Mouse (Mus musculus) bone marrow, adult 2 months (tissue): ENCODE results near the gene Abi2. TPM values are rescaled to one million over a fixed set of nuclear protein-coding genes. Genes with fewer than 3 reads are reported as not detected.

Experiments used
- H3K27ac ChIP-seq: fragments of 200-500 bp; 2 replicates; pipeline ENCODE4 v1.5.1; 2012; ENCODE audit warnings: low read depth, mild to moderate bottlenecking, control low read depth, inconsistent platforms, low read length; ENCODE audit not compliant: control insufficient read depth, poor library complexity, insufficient read depth
- H3K4me1 ChIP-seq: fragments of 200-500 bp; 2 replicates; pipeline ENCODE4 v1.6.1; 2011; ENCODE audit warnings: low read length; ENCODE audit not compliant: control insufficient read depth, insufficient read depth
- H3K4me3 ChIP-seq: fragments of 200-500 bp; replicated peaks from 2 replicates; pipeline ENCODE3; 2011; ENCODE audit warnings: mild to moderate bottlenecking, low read depth, low read length, control low read depth; ENCODE audit not compliant: control insufficient read depth
- CTCF ChIP-seq: fragments of 200-500 bp; IDR thresholded peaks from 2 replicates; pipeline ENCODE4 v1.5.1; 2011; ENCODE audit warnings: low read length, control low read depth; ENCODE audit not compliant: control insufficient read depth, insufficient read depth
- POLR2A ChIP-seq: fragments of 200-500 bp; IDR thresholded peaks from 2 replicates; pipeline ENCODE4 v1.6.1; 2011; ENCODE audit warnings: low read depth, mild to moderate bottlenecking, control low read depth, low read length, borderline replicate concordance; ENCODE audit not compliant: control insufficient read depth
- WGBS: fragments of 180-500 bp; shearing (Covaris S2); methylation state at CpG from one replicate; pipeline ENCODE4 v1.1.7; 2018; 5-methylcytosine and 5-hydroxymethylcytosine counted together
- polyA plus RNA-seq: library from polyadenylated mRNA; stranded (reverse); fragments of >200 nt; gene quantifications from 2 replicates; pipeline ENCODE4 v1.2.4, GENCODE M21; 2011; ENCODE audit warnings: low replicate concordance; ENCODE audit not compliant: missing spikeins, insufficient read depth, insufficient read length

Abi2 gene
- polyA plus RNA-seq: 2.9 and 3.7 TPM in 2 replicates

DNA sequence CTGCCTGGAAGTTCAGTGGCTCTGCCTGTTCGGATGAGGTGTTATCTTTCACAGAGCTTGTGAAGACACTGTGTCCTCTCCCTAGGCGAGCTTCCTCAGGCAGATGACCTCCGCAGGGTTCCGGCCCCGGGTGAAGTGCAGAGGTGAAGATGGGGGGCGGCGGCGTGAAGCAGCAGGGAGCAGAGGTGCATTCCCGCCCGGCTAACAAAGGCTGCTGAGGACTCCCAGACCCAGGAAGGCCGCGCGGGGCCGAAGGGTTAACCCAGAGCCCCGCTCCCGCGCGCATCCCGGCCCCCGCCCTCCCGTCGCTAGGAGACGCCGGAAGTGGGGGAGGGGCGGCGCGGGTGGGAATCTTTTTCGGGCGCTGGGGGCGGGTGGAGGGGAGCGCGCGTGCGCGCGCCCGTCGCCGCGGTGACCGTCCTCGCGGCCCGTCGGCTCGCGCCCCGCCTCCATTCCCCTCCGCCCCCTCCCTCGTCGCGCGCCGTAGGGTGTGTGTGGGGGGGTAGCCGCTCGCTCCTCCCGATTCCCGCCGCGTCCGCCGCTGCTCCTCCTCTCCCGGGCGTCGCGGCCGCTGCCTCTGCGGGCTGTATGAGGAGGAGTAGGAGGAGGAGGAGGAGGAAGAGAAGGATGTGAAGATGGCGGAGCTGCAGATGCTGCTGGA is at the start of gene Abi2:
Gene Abi2, plus strand, starts transcription at position 452 of the 661 bp plus-strand sequence.
- Histone ChIP-seq H3K4me1 (no peaks in the 10 kb centered on the region), H3K4me3 (peak within 1 kb of the TSS; percentile 83), H3K27ac (peak within 1 kb of the TSS; percentile 42; the same call in 1 of the 2 replicates)
- TF ChIP-seq POLR2A (peak; percentile 22; the same call in 1 of the 2 replicates), CTCF (no peak)
- WGBS: under 1% methylated on average over 44 of the region's 69 CpGs

DNA sequence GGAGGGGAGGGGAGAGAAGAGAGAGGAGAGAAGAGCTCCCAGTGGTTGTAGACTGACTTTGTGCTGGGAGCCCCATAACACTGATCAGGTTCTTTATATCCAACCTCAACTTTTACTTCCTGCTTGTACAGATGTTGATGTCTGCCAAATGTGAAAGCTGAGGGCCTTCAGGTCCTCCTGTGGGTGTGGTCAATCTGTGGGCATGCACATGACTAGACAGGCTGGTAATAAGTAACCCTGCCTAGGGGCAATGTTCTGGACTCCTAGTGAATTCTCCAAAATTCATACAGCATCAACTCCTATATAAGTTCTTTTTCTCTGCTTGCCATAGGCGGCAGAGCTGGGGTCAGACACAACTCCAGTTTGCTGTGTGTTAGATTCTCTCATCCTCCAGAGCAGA is 47.8 kb upstream of the Abi2 start:
- TF ChIP-seq CTCF (no peak), POLR2A (no peak)
- Histone ChIP-seq H3K4me1 (no peaks in the 10 kb centered on the region), H3K27ac (no peak overlapping the region), H3K4me3 (no peak overlapping the region)
- WGBS: 93% methylated on average over 1 of the region's 1 CpGs

DNA sequence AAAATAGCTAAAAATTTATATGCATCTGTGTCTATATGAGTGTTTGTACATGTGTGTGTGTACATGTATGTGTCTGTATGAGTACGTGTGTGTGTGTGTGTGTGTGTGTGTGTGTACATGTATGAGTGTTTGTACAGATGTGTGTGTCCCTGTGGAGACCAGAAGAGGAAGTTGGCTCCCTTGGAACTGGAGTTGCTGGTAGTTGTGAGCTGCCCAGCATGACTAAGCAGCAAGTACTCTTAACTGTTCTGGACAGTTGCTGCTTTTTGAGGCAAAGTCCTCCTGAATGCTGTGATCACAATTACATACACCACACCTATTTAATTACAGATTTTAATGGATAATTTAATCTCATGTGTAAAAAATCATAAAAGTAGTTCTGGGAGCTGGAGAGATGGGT is 32.9 kb upstream of the Abi2 start:
- TF ChIP-seq POLR2A (no peak), CTCF (no peak)
- WGBS: 83% methylated on average over 1 of the region's 1 CpGs
- H3K4me3 ChIP-seq: no peak overlapping the region
- H3K4me1 ChIP-seq: no peaks in the 10 kb centered on the region
- no peak overlapping the region for H3K27ac ChIP-seq

DNA sequence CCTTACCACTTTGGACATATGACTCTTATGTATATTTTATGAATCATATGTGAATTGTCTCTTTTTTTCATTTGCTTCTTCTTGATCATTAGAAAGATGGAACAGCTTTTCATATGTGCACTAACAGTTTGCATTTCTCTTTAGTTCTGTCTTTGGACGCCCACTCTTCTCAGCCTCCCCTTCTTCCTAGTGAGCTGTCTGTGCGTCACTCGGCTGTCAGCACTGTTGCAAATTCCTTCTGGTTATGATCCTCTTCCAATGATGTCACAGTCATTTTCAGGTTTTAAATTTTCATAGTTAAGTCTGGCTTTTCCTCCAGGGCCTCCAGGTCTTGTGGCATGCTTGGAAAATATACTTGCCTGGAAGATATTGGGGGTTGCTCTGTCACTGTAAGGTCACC is 27.5 kb upstream of the Abi2 start:
- H3K27ac ChIP-seq: no peak overlapping the region
- WGBS: 82% methylated on average over 3 of the region's 3 CpGs
- no peak overlapping the region for H3K4me3 ChIP-seq
- TF ChIP-seq CTCF: no peak
- no peak for TF ChIP-seq POLR2A
- no peaks in the 10 kb centered on the region for H3K4me1 ChIP-seq

DNA sequence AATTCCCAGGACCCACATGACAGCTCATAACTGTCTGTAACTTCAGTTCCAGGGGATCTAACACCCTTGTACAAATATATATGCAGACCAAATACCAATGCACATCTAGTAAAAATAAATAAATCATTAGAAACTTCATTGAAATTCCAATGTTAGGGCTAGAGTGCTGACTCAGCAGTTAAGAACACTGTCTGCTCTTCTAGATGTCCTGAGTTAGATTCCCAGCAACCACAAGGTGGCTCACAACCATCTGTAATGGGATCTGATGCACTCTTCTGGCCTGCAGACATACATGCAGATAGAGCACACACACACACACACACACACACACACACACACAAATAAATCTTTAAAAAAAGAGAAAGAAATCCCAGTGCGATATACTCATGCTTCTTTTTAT is 4.6 kb upstream of the Abi2 start:
- Histone ChIP-seq H3K4me1 (no peaks in the 10 kb centered on the region), H3K27ac (no peak overlapping the region), H3K4me3 (no peak overlapping the region)
- no peak for TF ChIP-seq CTCF
- TF ChIP-seq POLR2A: no peak
- 97% methylated on average over 1 of the region's 1 CpGs for WGBS

DNA sequence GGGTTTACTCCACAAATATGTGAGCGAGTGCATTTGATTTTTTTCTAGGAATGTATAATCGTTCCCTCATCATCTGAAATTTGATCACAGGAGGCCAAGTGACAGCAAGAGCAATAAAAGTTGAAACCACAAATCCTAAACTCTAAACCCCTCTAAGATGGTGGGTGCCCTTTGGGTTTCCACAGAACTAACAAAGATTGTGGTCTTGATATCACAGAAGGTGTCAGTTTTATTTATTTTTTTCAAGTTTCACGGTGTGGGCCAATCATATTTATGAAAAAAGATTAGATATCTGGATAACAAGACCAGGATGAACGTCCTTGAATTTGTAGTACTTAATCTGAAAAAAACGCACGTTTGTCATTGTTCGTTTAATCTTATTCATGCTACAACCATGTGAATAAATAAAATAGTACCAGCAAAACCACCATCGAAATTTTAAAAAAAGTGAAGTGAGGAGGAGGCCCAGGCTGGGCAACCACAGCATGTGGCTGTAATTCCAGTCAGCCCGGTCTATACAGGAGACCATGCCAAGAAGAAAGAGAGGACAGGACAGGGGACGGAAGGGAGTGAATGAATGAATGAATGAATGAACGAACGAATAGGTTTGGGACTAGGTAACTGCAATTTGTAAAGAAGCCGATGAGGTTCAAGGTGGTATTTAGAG is 785 bp upstream of the Abi2 start:
- Histone ChIP-seq H3K27ac (no peak overlapping the region), H3K4me3 (no peak overlapping the region)
- TF ChIP-seq CTCF (no peak), POLR2A (no peak)

DNA sequence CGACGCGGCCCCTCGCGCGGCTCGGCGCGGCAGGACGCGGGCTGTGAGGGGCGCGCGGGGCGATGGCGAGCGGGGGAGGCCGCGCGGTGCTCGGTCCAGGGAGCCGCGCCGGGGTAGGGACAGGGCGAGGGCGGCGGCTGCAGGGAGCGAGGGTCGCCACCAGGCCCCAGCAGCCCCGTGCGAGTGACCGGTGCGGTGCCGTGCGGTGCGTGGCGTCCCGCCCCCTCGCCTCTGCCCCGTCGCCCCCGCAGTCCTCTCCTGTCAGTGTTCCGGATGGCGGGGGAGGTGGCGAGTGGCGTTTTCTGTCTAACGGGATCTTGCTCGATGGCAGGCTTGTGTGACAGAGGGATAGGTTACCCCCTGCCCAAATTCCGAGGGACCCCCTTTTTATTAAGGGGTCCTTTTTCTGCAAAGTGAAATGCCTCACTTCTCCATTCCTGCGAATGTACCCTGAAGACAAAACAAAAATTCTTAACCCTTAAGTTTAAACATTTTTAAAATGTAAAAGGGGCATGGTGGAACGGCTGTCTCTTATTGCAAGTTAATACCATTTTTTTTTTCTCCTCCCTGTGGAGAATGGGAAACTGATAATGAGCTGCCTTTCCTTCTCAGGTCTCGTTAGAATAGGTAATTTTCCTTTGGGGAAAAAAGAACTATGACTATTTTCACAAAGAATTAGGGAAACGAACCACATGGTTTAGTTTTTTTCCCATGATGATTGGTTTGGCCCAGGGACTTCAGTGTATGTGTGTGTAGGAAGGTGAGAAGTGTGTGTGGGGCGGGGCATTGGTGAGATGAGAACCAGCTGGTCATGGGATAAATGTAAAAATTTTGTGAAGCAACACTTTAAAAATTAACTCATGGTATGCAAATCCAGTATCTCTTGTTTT is 754 bp downstream of the Abi2 start:
- 2% methylated on average over 54 of the region's 54 CpGs for WGBS
- Histone ChIP-seq H3K4me1 (no peaks in the 10 kb centered on the region), H3K27ac (peak overlapping the region; percentile 42; the same call in 1 of the 2 replicates), H3K4me3 (peak overlapping the region; percentile 83)
- no peak for TF ChIP-seq CTCF
- TF ChIP-seq POLR2A: no peak

More for the DNA sequence above, 785 bp upstream of the Abi2 start:
- WGBS: 22% methylated on average over 13 of the region's 13 CpGs
- no peaks in the 10 kb centered on the region for H3K4me1 ChIP-seq

DNA sequence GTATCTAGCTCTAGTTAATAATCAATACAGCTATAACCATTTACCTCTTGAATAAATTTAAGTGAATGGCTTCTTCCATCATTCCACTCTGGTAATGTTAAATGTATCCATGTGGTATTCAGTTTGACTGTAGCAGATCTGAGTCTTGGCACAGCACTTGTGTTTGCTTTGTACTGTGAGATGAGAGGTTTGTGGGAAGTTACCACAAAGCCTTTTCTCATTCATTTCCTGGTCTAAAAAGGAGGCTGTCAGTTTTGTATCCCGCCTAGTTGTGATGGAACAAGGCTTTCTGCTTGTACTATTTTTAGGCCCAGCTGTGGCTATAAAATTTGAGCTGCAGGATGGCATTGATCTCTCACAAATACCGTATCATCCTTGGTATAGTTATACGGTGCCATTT is 7.3 kb downstream of the Abi2 start:
- WGBS: 18% methylated on average over 3 of the region's 3 CpGs
- Histone ChIP-seq H3K4me1 (no peaks in the 10 kb centered on the region), H3K4me3 (no peak overlapping the region), H3K27ac (no peak overlapping the region)
- no peak for TF ChIP-seq POLR2A
- no peak for TF ChIP-seq CTCF
